Mouse (Mus musculus): ENCODE data around the gene Man2a2.

DNA sequence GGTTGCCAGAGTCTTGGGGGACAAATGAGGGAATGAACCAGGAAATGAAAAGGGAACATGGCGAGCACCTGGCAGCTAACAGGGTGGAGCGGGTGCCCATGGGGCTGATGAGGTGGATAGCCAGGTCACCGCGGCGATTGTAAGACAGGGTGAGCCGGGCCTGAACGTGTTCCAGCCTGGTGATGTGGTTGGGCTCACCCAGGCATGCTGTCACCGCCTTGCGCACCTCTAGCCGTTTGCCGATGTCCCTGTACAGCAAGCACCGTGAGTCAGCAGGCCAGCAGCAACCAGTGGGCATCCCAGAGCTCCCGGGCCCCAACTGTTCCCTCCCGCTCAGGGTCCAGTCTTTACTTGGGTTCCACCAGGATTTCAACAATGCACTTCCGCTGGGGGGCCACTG, 20.9 kb upstream of the Man2a2 start:
- TF ChIP-seq CTCF (conservative IDR thresholded peaks at IDR 0.05; ENCODE audit: insufficient read depth, insufficient read length, low read depth, low read length), result no peak
- TF ChIP-seq POLR2A (IDR thresholded peaks at IDR 0.05; ENCODE audit: low read depth, low read length), result no peak
